Mouse (Mus musculus) CH12.LX (cell line): ENCODE measurements around the gene Focad.

Experiments
- CTCF ChIP-seq, 2 experiments: IDR thresholded peaks in 1 of 2; conservative IDR thresholded peaks in 1 of 2; 2 replicates each; pipeline ENCODE4 v1.5.1; 2011 to 2012; ENCODE audit warnings: low read depth in 2 of 2, low read length in 2 of 2, improper control_type of control experiment in 1 of 2, inconsistent platforms in 1 of 2, mild to moderate bottlenecking in 1 of 2, moderate library complexity in 1 of 2
- EP300 ChIP-seq: IDR thresholded peaks from 2 replicates; pipeline ENCODE4 v1.6.1; 2011; ENCODE audit warnings: low read length, improper control_type of control experiment
- ETS1 ChIP-seq: conservative IDR thresholded peaks from 2 replicates; pipeline ENCODE4 v1.6.1; 2012; ENCODE audit warnings: low read depth, mild to moderate bottlenecking, inconsistent platforms, low read length, improper control_type of control experiment, moderate library complexity
- MYC ChIP-seq: IDR thresholded peaks from 2 replicates; pipeline ENCODE4 v1.6.1; 2011; ENCODE audit warnings: low read depth, mild to moderate bottlenecking, improper control_type of control experiment, low read length
- POLR2A ChIP-seq: IDR thresholded peaks from 2 replicates; pipeline ENCODE4 v1.6.1; 2011; ENCODE audit warnings: low read depth, mild to moderate bottlenecking, improper control_type of control experiment, low read length

DNA sequence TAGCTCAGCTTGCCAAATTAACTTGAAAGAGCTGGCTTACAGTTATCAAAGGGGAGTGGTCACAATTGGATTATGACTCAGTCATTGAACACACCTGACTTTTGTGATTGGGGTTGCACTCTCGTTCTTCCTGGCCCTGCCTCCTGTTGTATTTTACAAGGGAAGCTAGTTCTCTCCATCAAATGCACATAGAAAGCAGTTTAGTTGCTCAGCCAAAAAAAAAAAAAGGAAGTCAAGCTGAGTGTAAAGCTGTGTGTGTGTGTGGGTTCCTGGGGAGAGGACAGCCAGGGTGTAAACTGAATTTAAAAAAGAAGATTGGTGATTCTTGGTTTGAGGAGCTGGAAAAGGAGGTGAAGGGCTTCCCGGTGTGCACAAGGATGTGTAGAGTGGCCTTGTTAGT lies 343.5 kb downstream of the Focad start:
- TF ChIP-seq POLR2A (no peak), ETS1 (no peak), CTCF (conservative IDR thresholded peaks at IDR 0.05 in 1 of 2, IDR thresholded peaks at IDR 0.05 in 1 of 2; ENCODE audit: low read depth in 2 of 2, low read length in 2 of 2) (no peak), MYC (no peak), EP300 (no peak)
